Mouse (Mus musculus) G1E (cell line): ENCODE measurements around the gene Stat5b. TPM values are rescaled to one million over a fixed set of nuclear protein-coding genes. Genes with fewer than 3 reads are reported as not detected.

ENCODE experiments used
- ATAC-seq: 2 replicates; pipeline ENCODE4 v1.8.0; 2016; ENCODE audit warnings: mild to moderate bottlenecking; ENCODE audit not compliant: insufficient number of reproducible peaks, poor library complexity, low FRiP score, severe bottlenecking; ENCODE audit errors: extremely low read depth
- DNase-seq: peaks from one replicate; pipeline ENCODE4 v3.0.0; 2012; ENCODE audit warnings: low spot score
- H3K27me3 ChIP-seq: 2 replicates; pipeline ENCODE4 v1.6.1; 2012; ENCODE audit warnings: mild to moderate bottlenecking, low read length, inconsistent platforms; ENCODE audit not compliant: insufficient read depth
- H3K36me3 ChIP-seq: replicated peaks from 2 replicates; pipeline ENCODE3; 2012; ENCODE audit warnings: mild to moderate bottlenecking, inconsistent platforms
- H3K4me1 ChIP-seq: 2 replicates; pipeline ENCODE4 v1.6.1; 2012; ENCODE audit warnings: low read depth, low read length, inconsistent platforms, mixed read lengths; ENCODE audit not compliant: insufficient read depth
- H3K4me3 ChIP-seq: 2 replicates; pipeline ENCODE4 v1.5.1; 2012; ENCODE audit warnings: low read depth, mild to moderate bottlenecking, inconsistent platforms, low read length, moderate library complexity, mixed read lengths
- H3K9me3 ChIP-seq: replicated peaks from 2 replicates; pipeline ENCODE4 v1.6.1; 2012; ENCODE audit warnings: inconsistent platforms
- CTCF ChIP-seq: IDR thresholded peaks from 2 replicates; pipeline ENCODE4 v1.5.1; 2012; ENCODE audit warnings: low read depth, low read length, inconsistent platforms, mixed read lengths
- GATA1 ChIP-seq: IDR thresholded peaks from 2 replicates; pipeline ENCODE4 v1.6.1; 2012; ENCODE audit warnings: borderline replicate concordance, low read length, inconsistent platforms, mixed read lengths
- GATA2 ChIP-seq: IDR thresholded peaks from 2 replicates; pipeline ENCODE4 v1.6.1; 2012; ENCODE audit warnings: low read depth, low read length, inconsistent platforms, borderline replicate concordance
- POLR2AphosphoS5 ChIP-seq: IDR thresholded peaks from 2 replicates; pipeline ENCODE4 v1.6.1; 2012; ENCODE audit warnings: low read depth, low read length, inconsistent platforms; ENCODE audit not compliant: insufficient replicate concordance
- TAL1 ChIP-seq: conservative IDR thresholded peaks from 2 replicates; pipeline ENCODE4 v1.6.1; 2012; ENCODE audit warnings: low read depth, low read length, inconsistent platforms, mixed read lengths
- polyA plus RNA-seq: library from polyadenylated mRNA; stranded (reverse); fragments of >175 nt; gene quantifications from 2 replicates; pipeline ENCODE4 v1.2.3, GENCODE M21; 2012
- total RNA-seq, 2 experiments: library from RNA; stranded (forward) in 1 of 2; stranded (reverse) in 1 of 2; fragments of 200-1000 nt in 1 of 2; fragments of >200 nt in 1 of 2; fragmentation: Nextera tagmentation in 1 of 2; gene quantifications; 2 replicates each; pipeline ENCODE4 v1.2.3; 2014 to 2017

Stat5b gene
- total and polyA plus RNA-seq, 3 experiments: 55.9 to 93.0 (median 73.5) TPM

- H3K27me3 ChIP-seq: no peaks in the 10 kb centered on the region
- no peaks in the 10 kb centered on the region for H3K9me3 ChIP-seq
- DNase-seq (no peak), ATAC-seq (no peak)
- peaks cover 51% of the 10 kb centered on the region for H3K36me3 ChIP-seq
- no peak for TF ChIP-seq POLR2AphosphoS5
- TF ChIP-seq CTCF: no peak
- TF ChIP-seq GATA2: no peak
- TF ChIP-seq TAL1: no peak
- TF ChIP-seq GATA1: no peak
- peaks cover 9% of the 10 kb centered on the region for H3K4me1 ChIP-seq
- H3K4me3 ChIP-seq: no peak overlapping the region
Measured at GRCm38 (mm10) chr11:100775921-100776320, 74.6 kb downstream of the Stat5b start.

DNA sequence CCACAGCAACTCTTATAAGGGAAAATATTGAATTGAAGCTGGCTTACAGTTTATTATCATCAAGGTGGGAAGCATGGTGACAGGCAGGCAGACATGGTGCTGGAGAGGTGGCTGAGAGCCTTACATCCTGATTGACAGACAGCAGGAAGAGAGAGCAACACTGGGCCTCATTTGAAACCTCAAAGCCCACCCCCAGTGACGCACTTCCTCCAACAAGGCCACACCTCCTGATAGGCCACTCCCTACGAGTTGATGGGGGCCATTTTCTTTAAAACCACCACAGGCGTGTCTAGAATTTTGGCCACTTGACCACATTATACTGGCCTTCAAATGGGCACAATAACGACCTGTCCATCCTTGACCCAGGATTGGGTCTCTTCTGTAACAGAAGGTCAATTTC lies 76.3 kb downstream of the Stat5b start:
- DNase-seq: no peak
- Histone ChIP-seq H3K36me3 (peaks cover 35% of the 10 kb centered on the region), H3K4me3 (no peak overlapping the region)

DNA sequence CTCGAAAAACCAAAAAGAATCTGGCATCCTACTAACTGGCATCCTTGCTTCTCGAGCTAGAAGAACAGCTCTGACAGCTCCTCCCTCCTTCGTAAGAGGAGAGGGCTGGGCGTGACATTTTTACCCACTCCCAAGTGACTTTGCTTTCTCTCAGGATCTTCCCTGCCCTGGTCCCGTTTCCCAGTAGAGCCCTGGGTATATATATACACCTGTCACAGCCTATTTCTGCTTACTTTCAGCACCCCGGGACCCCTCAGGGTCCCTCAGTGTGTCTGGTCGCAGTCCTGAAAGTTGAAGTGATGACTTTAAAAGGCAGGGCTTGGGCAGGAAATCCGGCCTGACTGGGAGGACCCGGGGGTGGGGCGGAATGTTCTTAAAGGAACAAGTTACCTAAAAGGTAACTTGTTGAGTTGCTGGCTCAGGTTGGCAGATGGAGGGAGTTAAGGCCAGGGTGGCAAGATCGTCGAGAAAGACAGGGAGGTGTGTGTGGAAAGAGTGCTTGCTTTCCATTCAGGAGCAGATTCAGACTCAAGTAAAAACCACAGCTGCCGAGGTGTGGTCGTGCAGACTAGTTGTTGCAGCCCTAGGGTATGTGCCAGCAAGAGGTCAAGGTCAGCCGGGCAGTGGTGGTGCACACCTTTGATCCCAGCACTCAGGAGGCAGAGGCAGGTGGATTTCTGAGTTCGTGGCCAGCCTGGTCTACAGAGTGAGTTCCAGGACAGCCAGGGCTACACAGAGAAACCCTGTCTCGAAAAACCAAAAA lies 79.7 kb downstream of the Stat5b start, which contains the start of gene Ghdc:
Gene Ghdc (minus strand): TSS at position 312 of the 763 bp plus-strand sequence.
- Histone ChIP-seq H3K4me1 (peaks cover 29% of the 10 kb centered on the region), H3K9me3 (no peaks in the 10 kb centered on the region), H3K4me3 (peak within 1 kb of the TSS; percentile 69), H3K36me3 (peaks cover 27% of the 10 kb centered on the region), H3K27me3 (no peaks in the 10 kb centered on the region)
- no peak for TF ChIP-seq GATA2
- TF ChIP-seq POLR2AphosphoS5: no peak
- no peak for TF ChIP-seq CTCF
- TF ChIP-seq TAL1: no peak
- TF ChIP-seq GATA1: no peak
- DNase-seq (peak; percentile 88), ATAC-seq (peak; percentile 84)

More for the DNA sequence above, 76.3 kb downstream of the Stat5b start:
- Histone ChIP-seq H3K27me3 (no peaks in the 10 kb centered on the region), H3K4me1 (peaks cover 21% of the 10 kb centered on the region), H3K9me3 (no peaks in the 10 kb centered on the region)
- no peak for ATAC-seq
- no peak for TF ChIP-seq GATA1
- TF ChIP-seq TAL1: no peak
- no peak for TF ChIP-seq POLR2AphosphoS5
- no peak for TF ChIP-seq CTCF
- TF ChIP-seq GATA2: no peak

DNA sequence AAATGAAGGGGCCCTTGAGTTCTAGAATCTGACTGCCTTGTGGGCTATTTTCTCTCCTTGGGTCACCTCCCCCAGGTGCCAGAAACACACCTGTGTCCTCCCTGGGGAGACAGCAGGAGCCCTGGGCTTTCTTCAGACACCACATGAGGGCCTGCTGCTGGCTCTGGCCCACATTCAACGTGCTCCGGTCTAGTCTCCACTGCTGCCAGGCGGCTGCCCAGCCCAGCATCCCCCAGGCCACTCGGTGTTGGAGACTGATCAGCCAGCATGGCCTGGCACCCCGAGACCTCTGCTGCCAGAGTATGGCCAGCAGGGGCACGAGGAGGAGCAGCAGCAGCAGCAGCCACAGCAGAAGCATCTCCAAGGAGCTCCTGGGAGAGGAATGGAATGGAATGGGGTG lies 80.5 kb downstream of the Stat5b start:
- ATAC-seq: no peak

DNA sequence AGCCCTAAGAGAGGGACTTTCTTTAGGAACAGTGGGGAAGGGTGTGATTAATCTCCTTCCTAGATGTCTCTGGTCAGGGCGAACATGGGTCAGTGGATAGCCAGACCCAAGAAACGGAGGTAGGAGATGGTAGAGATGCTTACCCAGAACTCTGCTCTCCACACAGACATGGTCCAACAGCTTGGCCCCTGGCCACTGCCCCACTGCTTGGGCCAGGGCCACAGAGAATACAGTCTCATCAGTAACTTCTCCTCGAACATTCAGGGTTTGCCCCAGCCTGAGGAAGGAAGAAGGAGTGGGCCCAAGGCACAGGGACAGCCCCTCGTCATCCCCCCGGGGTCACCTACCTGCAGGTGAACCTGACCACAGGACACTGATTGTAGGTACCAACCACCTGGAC lies 82.7 kb downstream of the Stat5b start:
- H3K4me1 ChIP-seq: peaks cover 34% of the 10 kb centered on the region
- peaks cover 11% of the 10 kb centered on the region for H3K27me3 ChIP-seq
- H3K4me3 ChIP-seq: no peak overlapping the region
- peaks cover 21% of the 10 kb centered on the region for H3K36me3 ChIP-seq
- TF ChIP-seq GATA2: no peak
- no peak for TF ChIP-seq GATA1
- no peak for TF ChIP-seq TAL1
- TF ChIP-seq POLR2AphosphoS5: no peak
- TF ChIP-seq CTCF: no peak
- DNase-seq (no peak), ATAC-seq (no peak)
- no peaks in the 10 kb centered on the region for H3K9me3 ChIP-seq

More for the DNA sequence above, 80.5 kb downstream of the Stat5b start:
- TF ChIP-seq CTCF (no peak), GATA1 (no peak), GATA2 (no peak), POLR2AphosphoS5 (no peak), TAL1 (no peak)
- no peaks in the 10 kb centered on the region for H3K9me3 ChIP-seq
- H3K27me3 ChIP-seq: no peaks in the 10 kb centered on the region
- peak overlapping the region; percentile 69; the same call in 1 of the 2 replicates for H3K4me3 ChIP-seq
- DNase-seq: no peak
- peaks cover 23% of the 10 kb centered on the region for H3K36me3 ChIP-seq
- H3K4me1 ChIP-seq: peaks cover 29% of the 10 kb centered on the region

DNA sequence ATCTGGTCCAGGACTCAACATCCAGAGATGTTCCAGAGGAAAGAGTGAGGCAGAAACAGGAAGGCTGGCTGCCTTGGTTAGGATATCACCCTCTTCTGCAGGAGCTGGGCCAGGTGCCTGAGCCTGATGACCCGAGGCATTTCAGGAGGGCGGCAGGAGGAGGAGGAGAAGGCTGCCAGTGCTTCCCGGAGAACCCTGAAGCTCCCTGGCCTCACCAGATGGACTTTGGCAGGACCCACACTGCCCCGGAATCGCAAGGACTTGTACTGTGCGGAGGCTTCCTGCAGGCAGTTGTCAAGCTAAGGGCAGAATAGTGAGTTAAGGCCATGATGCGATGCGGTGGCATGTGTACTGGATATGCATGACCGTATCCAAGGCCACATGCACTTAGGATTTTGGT lies 83.8 kb downstream of the Stat5b start:
- TF ChIP-seq TAL1 (no peak), POLR2AphosphoS5 (no peak), GATA2 (no peak), GATA1 (no peak), CTCF (no peak)
- Histone ChIP-seq H3K36me3 (peaks cover 21% of the 10 kb centered on the region), H3K9me3 (no peaks in the 10 kb centered on the region), H3K4me3 (no peak overlapping the region), H3K27me3 (peaks cover 23% of the 10 kb centered on the region), H3K4me1 (peaks cover 41% of the 10 kb centered on the region)
- no peak for ATAC-seq
- no peak for DNase-seq
